Mouse (Mus musculus) E14TG2a.4 (cell line): ENCODE measurements around the gene Ocln.
A peak's percentile ranks its signal among the peaks of the same experiment; 100 is the strongest.

ENCODE experiments used
- H3K27me3 ChIP-seq: 2 replicates; pipeline ENCODE4 v1.6.1; 2014; ENCODE audit warnings: low read length, control low read depth; ENCODE audit not compliant: insufficient read depth
- H3K36me3 ChIP-seq: 2 replicates; pipeline ENCODE4 v1.6.1; 2014; ENCODE audit warnings: low read length, control low read depth; ENCODE audit not compliant: insufficient read depth
- H3K4me1 ChIP-seq: replicated peaks from 2 replicates; pipeline ENCODE4 v1.6.1; 2014; ENCODE audit warnings: low read depth, low read length, control low read depth
- H3K4me3 ChIP-seq: replicated peaks from 2 replicates; pipeline ENCODE4 v1.5.1; 2014; ENCODE audit warnings: mild to moderate bottlenecking, low read length
- H3K9me3 ChIP-seq: 2 replicates; pipeline ENCODE4 v1.6.1; 2014; ENCODE audit warnings: low read length, control low read depth
- CTCF ChIP-seq: conservative IDR thresholded peaks from 2 replicates; pipeline ENCODE4 v1.5.1; 2014; ENCODE audit warnings: low read length
- NANOG ChIP-seq: IDR thresholded peaks from 2 replicates; pipeline ENCODE4 v1.6.1; 2014; ENCODE audit warnings: borderline replicate concordance, low read length, mixed read lengths
- POU5F1 ChIP-seq: IDR thresholded peaks from 2 replicates; pipeline ENCODE4 v1.6.1; 2014; ENCODE audit warnings: low read length, borderline replicate concordance

The Ocln gene

DNA sequence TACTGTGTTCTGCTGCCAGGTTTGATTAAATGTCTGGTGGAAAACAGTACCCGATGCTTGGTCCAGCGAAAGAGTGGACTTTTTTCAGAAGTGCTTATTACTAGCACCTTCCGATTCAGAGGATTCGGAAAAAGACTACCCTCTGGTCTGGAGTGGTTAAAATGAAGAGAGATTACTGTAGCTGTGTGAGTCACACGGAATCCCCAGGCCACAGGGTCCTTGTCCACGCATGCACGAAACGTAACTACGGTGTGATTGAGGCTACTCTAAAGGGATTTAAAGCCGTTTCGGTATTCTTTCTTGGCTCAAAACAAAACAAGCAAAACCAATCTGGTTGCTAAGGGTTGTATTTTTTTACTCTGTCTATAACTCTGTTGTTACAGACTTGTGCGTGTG, 522 bp upstream of the Ocln start:
- Histone ChIP-seq H3K4me1 (peaks cover 15% of the 10 kb centered on the region), H3K36me3 (no peaks in the 10 kb centered on the region), H3K27me3 (peaks cover 61% of the 10 kb centered on the region), H3K9me3 (no peaks in the 10 kb centered on the region), H3K4me3 (peak overlapping the region; percentile 94)
- no peak for TF ChIP-seq NANOG
- TF ChIP-seq CTCF: no peak
- TF ChIP-seq POU5F1: no peak

DNA sequence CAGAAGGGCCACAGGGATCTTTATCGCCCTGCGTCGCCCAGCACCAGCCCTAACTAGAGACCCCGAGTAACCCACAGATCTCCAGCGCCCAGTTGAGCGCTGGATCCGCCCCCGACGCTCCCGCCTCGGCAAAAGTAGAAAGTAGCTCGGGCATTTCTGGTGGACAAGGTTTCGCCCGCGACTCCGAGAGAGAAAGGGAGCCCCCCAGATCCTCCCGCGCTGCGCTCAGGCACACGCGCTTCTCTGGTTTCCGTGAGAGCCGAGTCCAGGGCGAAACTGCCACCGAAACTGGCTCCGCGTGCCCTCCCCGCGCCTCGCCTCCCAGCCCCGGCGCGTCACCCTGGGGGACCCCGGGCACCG, 529 bp downstream of the Ocln start:
- H3K9me3 ChIP-seq: no peaks in the 10 kb centered on the region
- H3K4me3 ChIP-seq: peak overlapping the region; percentile 94
- peaks cover 57% of the 10 kb centered on the region for H3K27me3 ChIP-seq
- peaks cover 15% of the 10 kb centered on the region for H3K4me1 ChIP-seq
- H3K36me3 ChIP-seq: no peaks in the 10 kb centered on the region
- TF ChIP-seq NANOG (no peak), POU5F1 (no peak), CTCF (no peak)

DNA sequence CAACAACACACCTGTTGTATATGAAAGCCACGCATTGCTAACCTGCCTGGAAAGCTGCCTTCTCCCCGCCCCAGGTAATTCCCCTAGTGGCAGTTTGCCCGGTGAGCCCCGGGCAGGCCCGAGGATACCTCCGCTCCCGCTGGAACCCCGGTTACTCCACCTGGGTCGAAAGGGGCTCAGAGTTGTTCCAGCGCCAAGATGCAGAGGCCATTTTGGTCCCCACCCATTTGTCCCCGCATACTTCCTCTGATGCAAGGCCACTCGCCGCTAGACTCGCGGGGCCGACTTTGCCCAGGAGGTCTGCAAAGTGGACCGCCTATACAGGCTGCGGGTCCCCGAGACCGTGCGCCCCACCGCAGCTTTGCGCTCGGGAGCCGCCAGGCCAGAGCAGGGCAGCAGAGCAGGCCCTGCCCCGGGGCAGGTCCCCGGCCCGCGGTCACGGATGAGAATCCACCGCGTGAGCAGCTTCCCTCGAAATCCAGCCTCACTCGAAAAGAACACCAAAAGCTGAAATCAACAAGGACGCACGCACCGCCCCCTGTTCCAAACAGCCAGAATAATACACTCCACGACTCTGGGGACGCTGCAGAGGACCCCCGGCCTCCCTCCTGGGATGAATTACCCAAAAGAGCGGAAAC, 1.0 kb downstream of the Ocln start:
- Histone ChIP-seq H3K27me3 (peaks cover 59% of the 10 kb centered on the region), H3K9me3 (no peaks in the 10 kb centered on the region), H3K4me3 (peak overlapping the region; percentile 94), H3K36me3 (no peaks in the 10 kb centered on the region), H3K4me1 (peaks cover 15% of the 10 kb centered on the region)
- TF ChIP-seq CTCF (no peak; the same call in 1 of the 2 replicates), POU5F1 (no peak), NANOG (no peak)

DNA sequence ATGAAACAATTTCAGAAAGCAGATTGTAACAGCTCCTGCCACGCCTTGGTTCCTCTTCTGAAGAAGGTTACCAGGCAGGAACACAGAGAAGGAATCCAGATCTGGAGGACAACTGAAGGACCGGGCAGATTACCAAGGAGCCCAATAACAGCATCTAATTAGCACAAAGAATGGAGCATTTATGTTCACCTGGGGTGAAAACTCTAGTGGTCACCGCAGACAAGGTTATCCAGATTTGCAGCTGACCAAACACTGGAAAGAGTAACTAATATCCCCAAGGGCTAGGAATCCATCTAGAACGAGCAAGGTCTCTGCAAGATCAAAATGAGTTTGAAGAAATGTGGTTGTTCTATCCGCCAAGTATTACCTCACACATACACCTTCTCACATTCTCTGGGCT, 5.2 kb downstream of the Ocln start:
- Histone ChIP-seq H3K9me3 (no peaks in the 10 kb centered on the region), H3K4me1 (peaks cover 7% of the 10 kb centered on the region), H3K4me3 (no peak overlapping the region), H3K36me3 (no peaks in the 10 kb centered on the region), H3K27me3 (peaks cover 41% of the 10 kb centered on the region)
- TF ChIP-seq POU5F1 (no peak), CTCF (no peak), NANOG (no peak)

DNA sequence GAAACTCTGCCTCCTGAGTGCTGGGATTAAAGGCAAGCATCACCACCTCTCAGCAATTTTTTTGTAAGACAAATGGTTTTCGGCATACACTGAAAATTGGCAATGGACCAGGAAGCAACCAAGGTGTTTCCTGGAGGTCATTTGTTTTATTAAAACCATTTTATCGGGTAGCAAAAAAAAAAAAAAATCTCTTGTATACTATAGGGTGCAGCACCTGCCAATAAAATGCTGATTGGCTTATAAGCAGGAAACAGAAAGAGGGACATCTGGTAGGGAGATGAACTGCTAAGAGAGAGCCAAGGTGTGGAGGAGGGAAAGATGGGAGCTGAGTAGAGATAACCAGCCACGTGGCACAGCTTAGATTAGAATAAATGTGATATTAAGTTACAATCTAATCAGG, 7.0 kb downstream of the Ocln start:
- Histone ChIP-seq H3K4me1 (no peaks in the 10 kb centered on the region), H3K4me3 (no peak overlapping the region), H3K27me3 (peaks cover 23% of the 10 kb centered on the region), H3K36me3 (no peaks in the 10 kb centered on the region), H3K9me3 (no peaks in the 10 kb centered on the region)
- TF ChIP-seq POU5F1 (no peak), NANOG (no peak), CTCF (no peak)

DNA sequence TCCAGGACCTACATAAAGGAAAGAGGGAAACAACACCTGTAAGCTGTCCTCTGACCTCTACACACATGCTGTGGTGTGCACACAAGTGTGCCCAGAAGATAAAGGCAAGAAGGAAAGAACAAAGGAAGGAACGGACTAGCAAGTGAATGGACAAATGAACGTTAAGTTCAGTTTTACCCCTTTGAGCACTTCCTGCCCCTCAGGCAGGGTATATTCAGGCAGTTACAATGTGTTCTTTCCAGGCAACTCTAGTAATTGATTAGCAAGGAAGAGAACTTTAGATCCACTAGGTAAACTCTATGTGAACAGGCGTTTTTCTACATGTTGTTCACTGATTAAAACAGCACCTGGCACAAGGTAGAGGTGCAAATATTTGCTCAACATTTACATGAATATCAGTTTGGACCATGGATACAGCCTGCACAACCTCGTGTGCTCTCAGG, 8.3 kb downstream of the Ocln start:
- no peaks in the 10 kb centered on the region for H3K9me3 ChIP-seq
- no peak overlapping the region for H3K4me3 ChIP-seq
- TF ChIP-seq POU5F1 (no peak), NANOG (no peak), CTCF (no peak)
- H3K36me3 ChIP-seq: no peaks in the 10 kb centered on the region
- H3K4me1 ChIP-seq: no peaks in the 10 kb centered on the region
- H3K27me3 ChIP-seq: peaks cover 12% of the 10 kb centered on the region

DNA sequence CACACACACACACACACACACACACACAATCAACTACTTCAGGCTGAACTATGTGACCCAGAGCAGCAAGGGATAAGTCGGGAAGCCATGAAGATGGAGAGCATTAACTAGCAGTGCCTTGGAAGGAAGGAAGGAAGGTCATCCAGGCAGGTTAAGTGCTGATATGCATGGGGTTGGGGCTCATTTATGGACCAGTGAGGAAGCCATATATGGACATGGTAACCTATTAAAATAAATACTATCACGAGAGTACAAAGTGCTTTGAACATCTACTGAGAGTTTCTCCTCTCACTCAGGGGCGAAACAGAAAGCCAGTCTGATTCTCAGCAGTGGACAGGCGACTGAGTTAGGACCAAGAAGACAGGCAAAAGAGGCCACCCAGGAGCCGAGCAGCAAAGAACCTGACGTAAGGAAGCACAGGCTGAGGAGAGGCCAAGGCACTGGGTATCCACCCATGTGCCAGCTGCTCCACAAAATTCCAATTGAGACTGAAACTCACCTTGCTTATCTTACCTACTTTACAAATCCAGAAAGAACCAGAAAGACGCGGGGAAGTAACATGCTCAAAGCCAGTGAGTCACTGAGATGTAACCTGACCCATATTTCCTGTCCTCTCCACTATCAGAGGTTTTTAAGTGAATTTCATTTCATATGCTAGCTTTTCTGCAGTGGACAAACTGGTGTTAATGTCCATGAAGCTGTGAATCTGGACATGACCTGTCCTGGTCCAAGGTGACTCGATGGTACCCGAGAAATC, 9.3 kb downstream of the Ocln start:
- Histone ChIP-seq H3K4me1 (no peaks in the 10 kb centered on the region), H3K9me3 (no peaks in the 10 kb centered on the region), H3K27me3 (peaks cover 7% of the 10 kb centered on the region), H3K4me3 (no peak overlapping the region), H3K36me3 (no peaks in the 10 kb centered on the region)
- no peak for TF ChIP-seq POU5F1
- TF ChIP-seq CTCF: no peak
- no peak for TF ChIP-seq NANOG

DNA sequence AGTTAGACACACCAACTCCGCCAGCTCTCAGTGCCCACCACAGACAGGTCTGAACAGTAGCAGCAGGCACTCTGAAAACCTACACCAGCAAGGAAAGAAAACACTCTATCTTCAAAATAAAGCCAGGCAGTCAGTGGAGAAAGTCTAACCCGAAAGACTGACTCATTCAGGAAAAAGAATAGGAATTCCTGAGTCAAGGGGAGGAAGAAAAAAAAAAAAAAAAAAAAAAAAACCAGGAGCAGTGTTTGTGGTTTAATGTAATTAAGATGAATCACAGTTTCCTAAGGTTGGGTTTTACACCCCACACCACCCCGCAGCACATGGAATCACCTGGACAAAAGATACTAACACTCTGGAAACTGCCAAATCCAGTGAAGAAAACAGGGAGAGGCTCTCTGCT, 16.4 kb downstream of the Ocln start:
- Histone ChIP-seq H3K4me1 (peaks cover 9% of the 10 kb centered on the region; the same call in 1 of the 2 replicates), H3K36me3 (no peaks in the 10 kb centered on the region), H3K27me3 (no peaks in the 10 kb centered on the region), H3K4me3 (no peak overlapping the region), H3K9me3 (no peaks in the 10 kb centered on the region)
- TF ChIP-seq NANOG: no peak
- no peak for TF ChIP-seq POU5F1
- no peak for TF ChIP-seq CTCF

DNA sequence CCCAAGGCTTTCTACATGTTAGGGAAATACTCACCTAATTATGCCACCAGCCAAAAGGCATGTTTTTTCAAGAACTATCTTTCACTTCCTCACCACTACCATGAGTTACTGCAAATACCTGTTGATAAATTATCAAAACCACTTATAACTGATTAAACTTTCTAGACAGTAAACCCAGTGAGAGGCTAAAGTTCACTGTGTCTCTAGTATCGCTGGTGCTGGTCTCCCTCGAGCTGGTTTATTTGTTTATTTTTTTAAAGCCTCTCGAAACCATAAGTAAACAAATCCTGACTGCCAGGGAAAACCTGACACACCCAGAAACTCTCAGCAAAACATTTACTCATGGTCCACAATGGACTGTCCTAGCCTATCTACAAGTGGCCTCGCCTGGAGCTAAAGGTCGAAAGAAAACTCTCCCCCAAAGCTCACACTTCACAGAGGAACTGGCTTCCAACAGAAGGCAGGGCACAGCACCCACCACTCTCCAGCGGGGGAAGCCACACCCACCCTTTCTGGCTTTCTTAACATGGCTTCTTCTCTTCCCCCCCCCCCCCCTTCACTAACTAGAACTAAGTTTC, 19.6 kb downstream of the Ocln start:
- no peak for TF ChIP-seq CTCF
- no peak for TF ChIP-seq POU5F1
- no peak for TF ChIP-seq NANOG
- Histone ChIP-seq H3K27me3 (no peaks in the 10 kb centered on the region), H3K36me3 (no peaks in the 10 kb centered on the region), H3K4me3 (no peak overlapping the region), H3K4me1 (peaks cover 9% of the 10 kb centered on the region; the same call in 1 of the 2 replicates), H3K9me3 (peaks cover 6% of the 10 kb centered on the region)
